Mouse (Mus musculus): ENCODE results near the gene Mgll.

The Mgll gene

GRCm38 (mm10) chr6:88717143-88718032 is 6.8 kb upstream of the Mgll start:
- DNase-seq (ENCODE audit: low read depth) = no peak

GRCm38 (mm10) chr6:88718033-88718725 is 6.0 kb upstream of the Mgll start:
- no peak for DNase-seq (ENCODE audit: low read depth)

DNA sequence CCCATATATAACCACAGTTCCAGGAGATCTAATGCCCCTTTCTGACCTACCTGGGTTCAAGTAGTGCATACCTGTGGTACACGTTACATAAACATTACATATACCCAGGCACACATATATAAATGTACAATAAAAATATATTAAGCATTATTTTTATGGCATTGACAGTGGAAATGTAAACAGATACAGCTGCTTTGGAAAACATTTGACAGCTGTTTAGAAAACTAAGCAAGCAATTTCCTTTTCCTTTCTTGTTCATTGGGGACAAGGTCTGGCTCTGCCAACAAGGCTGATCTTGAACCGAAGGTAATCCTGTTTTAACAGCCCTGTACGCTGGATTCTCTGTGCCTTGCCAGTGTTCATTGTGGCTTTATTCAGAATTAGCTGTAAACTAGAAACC is 3.2 kb upstream of the Mgll start:
- no peak for DNase-seq (ENCODE audit: low read depth)

- no peak for DNase-seq (ENCODE audit: low read depth)
Observed at GRCm38 (mm10) chr6:88722906-88723305, 1.3 kb upstream of the Mgll start.

GRCm38 (mm10) chr6:88723806-88724312 is 353 bp upstream of the Mgll start:
- DNase-seq (ENCODE audit: low read depth) = no peak

- no peak for DNase-seq (ENCODE audit: low read depth)
Observed at GRCm38 (mm10) chr6:88725590-88725989, 1.4 kb downstream of the Mgll start.

DNA sequence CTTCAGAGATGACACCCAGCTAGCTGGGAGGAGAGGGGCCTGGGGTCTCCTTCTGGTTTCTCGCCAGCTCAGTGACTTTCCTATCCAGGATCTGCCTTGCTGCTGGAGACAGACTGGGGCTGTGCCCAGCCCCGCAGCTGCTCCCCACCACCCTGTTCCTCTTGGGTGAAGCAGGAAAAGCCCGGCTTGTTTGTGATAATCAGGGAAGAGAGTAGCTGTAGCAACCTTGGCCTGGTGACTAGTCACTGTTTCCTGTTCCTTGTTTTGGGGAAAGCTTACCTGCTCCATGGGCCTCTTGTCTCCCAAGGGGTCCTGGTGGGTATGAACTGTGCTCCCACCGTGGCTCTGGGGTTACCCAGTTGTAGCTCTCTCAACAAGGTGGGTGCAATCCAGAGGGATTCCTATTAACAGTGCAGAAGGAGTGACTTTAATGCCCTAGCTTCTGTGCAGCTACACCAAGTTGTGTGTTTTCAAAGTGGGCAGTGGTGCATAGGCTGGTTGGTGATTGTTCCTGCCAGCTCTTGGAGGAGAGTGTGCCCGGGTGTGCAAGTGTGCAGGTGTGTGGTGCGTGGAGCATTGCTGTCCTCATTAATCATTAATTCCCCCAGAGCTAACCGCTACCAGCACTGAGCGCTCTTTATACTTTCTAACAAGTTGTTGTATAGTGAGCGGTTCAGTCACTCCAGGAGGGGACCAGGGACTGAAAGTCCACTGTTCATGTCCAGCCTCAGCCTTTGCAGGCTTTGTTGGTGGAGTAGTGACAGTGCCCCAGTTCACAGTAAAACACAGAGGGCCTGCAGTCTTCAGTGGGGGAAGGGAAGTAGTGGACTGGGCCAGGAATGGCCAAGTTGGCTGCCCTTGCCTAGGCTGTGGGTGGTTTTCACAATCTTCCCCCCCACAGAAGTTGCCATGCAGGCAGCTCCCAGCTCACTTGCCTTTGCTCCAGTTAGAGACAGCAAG is 2.3 kb downstream of the Mgll start:
- no peak for DNase-seq (ENCODE audit: low read depth)

GRCm38 (mm10) chr6:88727490-88727889 is 3.3 kb downstream of the Mgll start:
- no peak for DNase-seq (ENCODE audit: low read depth)

DNA sequence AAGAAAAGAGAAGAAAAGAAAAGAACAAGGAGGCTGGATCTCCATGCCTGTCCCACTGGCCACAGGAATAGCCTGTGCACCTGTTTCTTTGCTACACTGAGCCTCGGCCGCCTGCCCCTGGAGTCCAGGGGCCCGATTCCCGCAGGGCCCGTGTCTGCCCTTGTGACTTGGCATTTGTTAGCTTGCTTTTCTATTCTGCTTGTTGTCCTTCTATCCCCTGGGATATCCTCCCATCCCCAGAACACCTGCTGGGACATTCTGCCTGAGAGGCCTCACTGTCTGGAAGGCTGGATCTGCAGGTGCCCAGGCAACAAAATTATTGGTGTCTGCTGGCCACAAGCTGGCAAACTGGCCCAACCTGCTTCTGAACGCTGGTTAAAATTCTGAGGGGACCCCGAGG is 3.8 kb downstream of the Mgll start:
- no peak for DNase-seq (ENCODE audit: low read depth)

DNA sequence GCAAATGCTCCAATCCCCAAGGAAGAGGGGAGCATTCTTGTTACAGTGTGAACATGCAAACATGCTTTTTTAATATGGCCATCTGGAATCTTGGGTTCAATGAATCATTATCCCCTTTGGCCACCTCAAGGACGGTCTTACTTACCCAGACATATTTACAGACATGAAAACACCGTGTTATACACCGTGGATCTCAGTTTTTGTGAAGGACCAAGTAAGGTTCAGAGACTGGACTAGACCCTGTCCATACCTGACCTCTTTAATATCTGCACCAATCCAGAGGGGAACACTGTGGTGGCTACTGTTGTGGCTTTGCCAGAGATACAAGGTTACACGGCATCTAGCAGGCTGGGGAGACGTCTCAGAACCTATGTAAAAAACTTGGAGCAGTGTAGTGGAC is 4.3 kb downstream of the Mgll start:
- no peak for DNase-seq (ENCODE audit: low read depth)

- no peak for DNase-seq (ENCODE audit: low read depth)
Observed at GRCm38 (mm10) chr6:88731211-88731751, 7.1 kb downstream of the Mgll start.

DNA sequence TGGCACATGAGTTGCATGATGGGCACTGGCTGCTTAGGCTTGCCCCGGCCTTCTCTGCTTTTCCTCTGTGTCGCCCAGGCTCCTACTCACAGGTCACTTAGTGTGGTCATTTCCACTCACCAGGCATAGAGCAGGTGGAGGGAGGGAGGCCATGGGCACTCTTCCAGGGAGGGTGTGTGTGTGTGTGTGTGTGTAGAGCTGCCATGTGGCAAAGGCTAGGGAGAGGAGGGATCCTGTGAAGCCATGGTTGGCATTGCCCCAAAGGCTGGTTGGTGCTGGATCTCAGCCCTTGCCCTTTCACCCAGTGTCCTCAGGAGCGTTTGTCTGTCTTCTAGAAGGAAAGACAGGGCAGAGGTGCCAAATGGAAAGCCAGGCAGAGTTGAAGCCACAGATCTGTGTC is 7.8 kb downstream of the Mgll start:
- no peak for DNase-seq (ENCODE audit: low read depth)

DNA sequence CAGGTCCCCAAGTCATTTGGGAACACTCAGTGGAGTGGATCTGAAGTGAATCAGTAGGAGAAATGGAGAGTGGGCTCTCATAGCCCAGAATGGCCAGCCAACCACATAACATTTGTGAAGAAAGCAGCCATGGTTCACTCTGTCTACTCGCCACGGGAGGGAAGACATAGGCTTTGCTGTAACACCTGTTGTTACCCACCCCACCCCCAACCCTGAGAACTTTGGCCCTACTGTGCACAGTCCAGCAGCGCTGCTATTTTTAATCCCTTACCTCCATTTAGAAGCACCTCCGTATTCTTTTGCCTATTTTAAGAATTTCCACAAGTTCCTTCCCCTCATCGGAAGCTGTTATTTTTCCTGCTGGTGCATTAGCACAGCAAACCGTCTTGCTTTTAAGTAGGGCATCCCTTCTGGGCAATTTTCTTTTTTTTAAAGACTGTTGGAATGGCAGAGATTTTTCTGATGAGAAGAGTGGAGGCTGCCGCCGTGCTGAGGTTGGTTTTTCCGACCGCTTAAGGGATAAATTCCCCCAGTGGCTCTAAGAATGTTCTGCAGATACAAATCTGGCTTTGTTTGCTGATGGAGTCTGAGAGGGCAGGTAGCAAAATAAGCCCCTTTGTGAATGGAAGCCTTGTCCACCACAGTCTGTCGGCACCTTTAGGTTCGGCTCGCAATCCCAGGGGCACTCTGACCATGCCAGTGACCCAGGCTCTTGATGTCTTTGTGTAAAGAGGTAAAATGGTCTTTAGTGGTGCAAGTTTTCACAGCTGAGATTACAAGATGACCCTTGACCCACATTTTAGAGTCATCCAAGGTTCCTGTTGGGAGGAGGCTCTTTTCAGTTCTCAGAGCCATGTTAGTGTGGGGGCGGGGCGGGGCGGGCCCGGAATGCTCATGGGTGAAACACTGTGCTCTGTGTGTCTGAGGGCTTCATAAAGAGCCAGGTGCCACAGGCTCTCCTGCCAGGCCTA is 8.7 kb downstream of the Mgll start:
- DNase-seq (ENCODE audit: low read depth) = no peak

GRCm38 (mm10) chr6:88736337-88736736 is 12.1 kb downstream of the Mgll start:
- no peak for DNase-seq (ENCODE audit: low read depth)

- no peak for DNase-seq (ENCODE audit: low read depth)
Observed at GRCm38 (mm10) chr6:88736741-88737508, 12.7 kb downstream of the Mgll start.

DNA sequence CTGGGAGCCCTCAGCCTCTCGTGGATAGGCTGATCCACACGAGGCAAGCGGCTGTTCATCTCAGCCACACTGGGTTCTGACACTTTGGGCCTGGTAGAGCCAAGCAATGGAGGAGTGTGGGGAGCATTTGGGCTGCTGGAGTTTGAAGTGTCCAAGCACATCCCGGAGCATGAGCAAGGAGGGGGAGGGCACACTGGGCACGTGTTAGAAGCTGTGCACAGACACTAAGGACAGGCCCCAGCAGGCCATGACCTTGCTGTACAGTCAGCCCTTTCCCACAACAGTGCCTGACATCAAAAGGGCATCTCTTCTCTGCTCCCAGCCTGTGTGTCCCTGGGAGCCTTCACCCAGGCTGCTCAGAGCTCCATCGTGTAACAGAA is 13.3 kb downstream of the Mgll start:
- no peak for DNase-seq (ENCODE audit: low read depth)

GRCm38 (mm10) chr6:88741041-88741440 is 16.8 kb downstream of the Mgll start:
- DNase-seq (ENCODE audit: low read depth) = no peak

DNA sequence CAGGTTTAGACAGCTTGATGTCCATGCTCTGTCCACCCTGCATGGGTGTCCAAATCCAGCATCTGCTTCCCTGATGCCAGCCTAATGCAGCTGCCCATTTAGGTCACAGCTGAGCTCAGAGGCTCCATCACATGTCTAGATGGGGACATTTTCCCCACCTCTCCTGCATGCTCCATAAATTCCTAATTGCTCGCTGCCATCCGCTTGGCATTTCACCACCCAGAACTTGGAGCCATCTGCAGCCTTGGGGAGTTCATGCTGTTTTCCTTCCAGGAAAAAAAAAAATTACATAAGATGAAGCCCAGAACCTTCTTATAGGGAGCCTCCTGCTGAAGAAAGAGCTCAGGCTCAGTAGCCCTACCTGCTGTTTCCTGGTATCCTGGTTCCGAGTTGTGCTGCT is 17.6 kb downstream of the Mgll start:
- no peak for DNase-seq (ENCODE audit: low read depth)

DNA sequence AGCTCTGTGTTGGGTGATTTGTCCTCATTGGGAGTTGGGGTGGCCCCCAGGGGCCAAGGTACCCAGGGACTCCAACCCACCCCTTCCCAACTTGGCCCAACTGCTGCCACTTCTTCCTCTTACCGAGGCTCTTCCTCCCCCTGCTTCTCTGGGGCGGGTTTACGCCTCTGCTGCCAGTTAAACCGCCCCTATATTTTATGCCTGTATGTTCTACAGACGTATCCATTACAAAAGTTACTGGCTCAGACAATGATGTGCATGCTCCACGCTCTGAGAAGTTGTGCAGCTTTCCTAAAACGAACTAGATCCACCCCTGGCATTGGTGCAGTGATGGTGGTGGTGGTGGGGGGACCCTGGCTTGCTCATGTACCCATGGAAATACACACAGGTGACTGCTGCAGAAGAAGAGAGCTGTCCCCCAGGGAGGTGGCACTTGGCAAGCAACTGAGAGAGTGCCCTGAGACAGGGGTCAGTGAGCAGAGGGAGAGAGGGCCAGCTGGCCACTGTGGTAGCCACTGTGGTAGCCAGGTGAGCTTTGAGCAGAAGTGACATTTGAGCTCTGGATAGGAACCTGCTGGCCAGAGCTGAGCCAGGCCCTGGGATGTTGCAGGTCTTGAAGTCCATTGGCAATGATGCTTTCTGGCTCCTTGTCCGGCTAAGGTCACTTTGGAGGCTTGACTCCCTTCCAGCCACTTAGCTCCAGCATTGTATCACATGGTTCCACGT is 18.2 kb downstream of the Mgll start:
- DNase-seq (ENCODE audit: low read depth) = no peak
